Comparison of ENCODE assay signal across 9 mouse cellular contexts in the genomic region with DNA sequence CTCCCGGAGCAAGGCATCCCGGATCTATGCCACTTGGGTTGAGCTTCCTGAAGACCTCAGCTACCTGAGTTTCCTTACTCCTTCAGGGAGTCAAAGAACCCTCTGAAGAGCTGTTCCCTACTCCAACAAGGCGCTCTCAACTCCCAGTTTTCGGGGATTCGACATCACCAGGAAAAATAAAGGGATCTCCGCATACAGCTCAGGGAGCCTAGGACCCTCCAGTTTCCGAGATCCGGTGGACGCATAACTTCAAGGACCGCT. TPM values are rescaled to one million over a fixed set of nuclear protein-coding genes. Genes with fewer than 3 reads are reported as not detected.
DNase-seq lines count a peak whose midpoint lies in the region; ATAC-seq and TF ChIP-seq lines count a peak whose summit lies in the region.
"Had no signal": no experiment of that assay in that cellular context is flagged by ENCODE, and none has a peak within 500 bp of the region (broad histone marks: within the 10 kb centered on the region; RNA-seq: fewer than 3 reads in every experiment).

No protein-coding gene starts in this region.

- peaks cover 4% of the 10 kb centered on the region; the same call in 1 of the 2 replicates for H3K36me3 ChIP-seq in kidney, embryonic 14.5 days (ENCODE audit: control insufficient read depth, insufficient read depth, low read length)
- no peaks in the 10 kb centered on the region for H3K36me3 ChIP-seq in hindbrain, embryonic 15.5 days
- H3K36me3 ChIP-seq in midbrain, embryonic 14.5 days (ENCODE audit: control insufficient read depth, insufficient read depth, low read length): no peaks in the 10 kb centered on the region

- no peak for TF ChIP-seq CTCF in bone marrow macrophage, adult 2 months (IDR thresholded peaks at IDR 0.05; ENCODE audit: low read depth, low read length)

- H3K4me2 ChIP-seq in kidney, embryonic 14.5 days (replicated peaks; ENCODE audit: low read depth, low read length): peak overlapping the region; percentile 88
- H3K4me2 ChIP-seq in hindbrain, embryonic 15.5 days: peak overlapping the region; percentile 99
- peak overlapping the region; percentile 98 for H3K4me2 ChIP-seq in midbrain, embryonic 14.5 days (ENCODE audit: low read length)

- H3K9me3 ChIP-seq in kidney, embryonic 14.5 days (ENCODE audit: control insufficient read depth, low read length): no peaks in the 10 kb centered on the region; the same call in 1 of the 2 replicates
- H3K9me3 ChIP-seq in hindbrain, embryonic 15.5 days: no peaks in the 10 kb centered on the region
- H3K9me3 ChIP-seq in midbrain, embryonic 14.5 days (ENCODE audit: control insufficient read depth, low read length): no peaks in the 10 kb centered on the region

- WGBS in kidney, embryonic 14.5 days: under 1% methylated on average over 10 of the region's 10 CpGs
- under 1% methylated on average over 10 of the region's 10 CpGs for WGBS in hindbrain, embryonic 15.5 days
- WGBS in midbrain, embryonic 14.5 days: under 1% methylated on average over 10 of the region's 10 CpGs

- no peaks in the 10 kb centered on the region for H3K27me3 ChIP-seq in kidney, embryonic 14.5 days (ENCODE audit: control insufficient read depth, insufficient read depth, low read length)
- H3K27me3 ChIP-seq in hindbrain, embryonic 15.5 days: no peaks in the 10 kb centered on the region
- H3K27me3 ChIP-seq in midbrain, embryonic 14.5 days (ENCODE audit: control insufficient read depth, insufficient read depth, low read length): 0 out of 2 replicates have a peak, but pooled peaks cover 3% of the 10 kb centered on the region

- peaks cover 22% of the 10 kb centered on the region for H3K4me1 ChIP-seq in kidney, embryonic 14.5 days (ENCODE audit: control insufficient read depth, insufficient read depth, low read length)
- peaks cover 13% of the 10 kb centered on the region for H3K4me1 ChIP-seq in bone marrow macrophage, adult 2 months (ENCODE audit: control insufficient read depth, insufficient read depth, low read length)
- H3K4me1 ChIP-seq in hindbrain, embryonic 15.5 days (replicated peaks): peaks cover 37% of the 10 kb centered on the region
- peaks cover 32% of the 10 kb centered on the region for H3K4me1 ChIP-seq in midbrain, embryonic 14.5 days (ENCODE audit: control insufficient read depth, insufficient read depth, low read length)

- H3K9ac ChIP-seq in kidney, embryonic 14.5 days (ENCODE audit: low read depth, low read length): peak overlapping the region; percentile 77
- H3K9ac ChIP-seq in hindbrain, embryonic 15.5 days: peak overlapping the region; percentile 40
- H3K9ac ChIP-seq in midbrain, embryonic 14.5 days (replicated peaks; ENCODE audit: low read length): peak overlapping the region; percentile 54

- 0 out of 2 replicates have a peak, but pooled peaks have one; percentile 3 for ATAC-seq in kidney, embryonic 14.5 days (ENCODE audit: low FRiP score, low TSS enrichment)
- no peak for ATAC-seq in hindbrain, embryonic 15.5 days (ENCODE audit: low FRiP score, low read depth)
- ATAC-seq in midbrain, embryonic 14.5 days (ENCODE audit: low FRiP score, low TSS enrichment): no peak

- H3K4me3 ChIP-seq in kidney, embryonic 14.5 days (ENCODE audit: low read length): peak overlapping the region; percentile 62
- H3K4me3 ChIP-seq in bone marrow macrophage, adult 2 months (ENCODE audit: insufficient read depth, low read length): peak overlapping the region; percentile 91
- H3K4me3 ChIP-seq in hindbrain, embryonic 15.5 days: peak overlapping the region; percentile 52
- H3K4me3 ChIP-seq in midbrain, embryonic 14.5 days (replicated peaks; ENCODE audit: low read depth, low read length): peak overlapping the region; percentile 48

- TF ChIP-seq POLR2A in bone marrow macrophage, adult 2 months (IDR thresholded peaks at IDR 0.05; ENCODE audit: borderline replicate concordance, low read depth, low read length): no peak

- DNase-seq in kidney, adult 18-20 months: no peak
- peak; percentile 46 for DNase-seq in midbrain, embryonic 14.5 days
- no peak for DNase-seq in cerebellum, postnatal 4 days (ENCODE audit: low spot score in 2 of 2)
- DNase-seq in cerebellum, adult 9-11 months: no peak
- DNase-seq in adipocyte (ENCODE audit: low spot score): no peak

- H3K27ac ChIP-seq in kidney, embryonic 14.5 days (ENCODE audit: low read depth, low read length): no peak overlapping the region; the same call in 1 of the 2 replicates
- H3K27ac ChIP-seq in bone marrow macrophage, adult 2 months (ENCODE audit: insufficient read depth, low read depth, low read length): peak overlapping the region; percentile 32
- no peak overlapping the region for H3K27ac ChIP-seq in hindbrain, embryonic 15.5 days (replicated peaks)
- H3K27ac ChIP-seq in midbrain, embryonic 14.5 days (replicated peaks; ENCODE audit: low read depth, low read length): 0 out of 2 replicates have a peak overlapping the region, but pooled peaks have one; percentile 26

RNA-seq across cellular contexts. Expression of a gene that starts 0.3 kb away (rescaled TPM):
- polyA plus RNA-seq in kidney, embryonic 14.5 days (2014; fragmentation: Nextera tagmentation; extraction: Ambion mirVana): 30.2 and 36.1 TPM in 2 replicates
- polyA plus RNA-seq in bone marrow macrophage, adult 2 months (2012; ENCODE audit: insufficient read depth, insufficient read length, missing spikeins): 24.9 and 25.0 TPM in 2 replicates
- 11.6 and 13.7 TPM in 2 replicates for polyA plus RNA-seq in hindbrain, embryonic 15.5 days (2015; fragmentation: Nextera tagmentation; extraction: Ambion mirVana)
- polyA plus RNA-seq in midbrain, embryonic 14.5 days (2014; fragmentation: Nextera tagmentation; extraction: Ambion mirVana): 5.9 and 10.8 TPM in 2 replicates

RNA-seq across cellular contexts. Expression of a gene that starts 34.2 kb away (rescaled TPM):
- 75.5 and 111 TPM in 2 replicates for polyA plus RNA-seq in kidney, embryonic 14.5 days (2014; fragmentation: Nextera tagmentation; extraction: Ambion mirVana)
- polyA plus RNA-seq in bone marrow macrophage, adult 2 months (2012; ENCODE audit: insufficient read depth, insufficient read length, missing spikeins): 56.6 and 58.1 TPM in 2 replicates
- polyA plus RNA-seq in hindbrain, embryonic 15.5 days (2015; fragmentation: Nextera tagmentation; extraction: Ambion mirVana): 171 and 184 TPM in 2 replicates
- 213 and 219 TPM in 2 replicates for polyA plus RNA-seq in midbrain, embryonic 14.5 days (2014; fragmentation: Nextera tagmentation; extraction: Ambion mirVana)

RNA-seq across cellular contexts. Expression of a gene that starts 35.0 kb away (rescaled TPM):
- 23.6 and 31.1 TPM in 2 replicates for polyA plus RNA-seq in kidney, embryonic 14.5 days (2014; fragmentation: Nextera tagmentation; extraction: Ambion mirVana)
- polyA plus RNA-seq in bone marrow macrophage, adult 2 months (2012; ENCODE audit: insufficient read depth, insufficient read length, missing spikeins): 21.9 and 25.1 TPM in 2 replicates
- polyA plus RNA-seq in hindbrain, embryonic 15.5 days (2015; fragmentation: Nextera tagmentation; extraction: Ambion mirVana): 46.5 and 50.9 TPM in 2 replicates
- 38.5 and 48.7 TPM in 2 replicates for polyA plus RNA-seq in midbrain, embryonic 14.5 days (2014; fragmentation: Nextera tagmentation; extraction: Ambion mirVana)

RNA-seq across cellular contexts. Expression of a gene that starts 43.3 kb away (rescaled TPM):
- 270 and 336 TPM in 2 replicates for polyA plus RNA-seq in kidney, embryonic 14.5 days (2014; fragmentation: Nextera tagmentation; extraction: Ambion mirVana)
- polyA plus RNA-seq in bone marrow macrophage, adult 2 months (2012; ENCODE audit: insufficient read depth, insufficient read length, missing spikeins): 286 and 287 TPM in 2 replicates
- 444 and 451 TPM in 2 replicates for polyA plus RNA-seq in hindbrain, embryonic 15.5 days (2015; fragmentation: Nextera tagmentation; extraction: Ambion mirVana)
- 431 and 530 TPM in 2 replicates for polyA plus RNA-seq in midbrain, embryonic 14.5 days (2014; fragmentation: Nextera tagmentation; extraction: Ambion mirVana)

RNA-seq across cellular contexts. Expression of a gene that starts 59.8 kb away (rescaled TPM):
- polyA plus RNA-seq in kidney, embryonic 14.5 days (2014; fragmentation: Nextera tagmentation; extraction: Ambion mirVana): not detected in 2 replicates
- polyA plus RNA-seq in bone marrow macrophage, adult 2 months (2012; ENCODE audit: insufficient read depth, insufficient read length, missing spikeins): not detected in 2 replicates
- polyA plus RNA-seq in hindbrain, embryonic 15.5 days (2015; fragmentation: Nextera tagmentation; extraction: Ambion mirVana): 0.14 TPM in 1 of 2 replicates, not detected in the other
- 0.20 TPM in 1 of 2 replicates, not detected in the other for polyA plus RNA-seq in midbrain, embryonic 14.5 days (2014; fragmentation: Nextera tagmentation; extraction: Ambion mirVana)
- polyA plus RNA-seq: activated CD4-positive, CD25-positive, alpha-beta regulatory T cell, adult 4 months had no signal

Comparison
In these comparisons a context has a peak if more than half of its experiments do, and no peak if none do; other contexts are left out.
1. H3K27ac ChIP-seq: peak in bone marrow macrophage, adult 2 months (single experiment) and midbrain, embryonic 14.5 days (single experiment); none in kidney, embryonic 14.5 days (single experiment) and hindbrain, embryonic 15.5 days (single experiment).
2. Peak in every context shown above with its lines, with median percentiles within 50 percentile points of each other: H3K4me2 ChIP-seq, H3K4me3 ChIP-seq and H3K9ac ChIP-seq.